Mouse (Mus musculus) kidney, postnatal 25 days (tissue): ENCODE results near the gene Dcxr.
A peak's percentile ranks its signal among the peaks of the same experiment; 100 is the strongest.
"Not testable (repeated sequence)": the region's sequence is repeated elsewhere in the genome, so short reads cannot be mapped to it uniquely, and the experiment has no call there.

Experiments used
- DNase-seq, 2 experiments: peaks; one replicate each; pipeline ENCODE4 v3.0.0; 2021; ENCODE audit warnings: mixed read lengths in 2 of 2

Dcxr gene

GRCm38 (mm10) chr11:120727169-120727527 lies at the start of gene Dcxr:
Gene Dcxr, minus strand, starts transcription at chr11:120727281.
- DNase-seq: peak; percentile 97 to 98

DNA sequence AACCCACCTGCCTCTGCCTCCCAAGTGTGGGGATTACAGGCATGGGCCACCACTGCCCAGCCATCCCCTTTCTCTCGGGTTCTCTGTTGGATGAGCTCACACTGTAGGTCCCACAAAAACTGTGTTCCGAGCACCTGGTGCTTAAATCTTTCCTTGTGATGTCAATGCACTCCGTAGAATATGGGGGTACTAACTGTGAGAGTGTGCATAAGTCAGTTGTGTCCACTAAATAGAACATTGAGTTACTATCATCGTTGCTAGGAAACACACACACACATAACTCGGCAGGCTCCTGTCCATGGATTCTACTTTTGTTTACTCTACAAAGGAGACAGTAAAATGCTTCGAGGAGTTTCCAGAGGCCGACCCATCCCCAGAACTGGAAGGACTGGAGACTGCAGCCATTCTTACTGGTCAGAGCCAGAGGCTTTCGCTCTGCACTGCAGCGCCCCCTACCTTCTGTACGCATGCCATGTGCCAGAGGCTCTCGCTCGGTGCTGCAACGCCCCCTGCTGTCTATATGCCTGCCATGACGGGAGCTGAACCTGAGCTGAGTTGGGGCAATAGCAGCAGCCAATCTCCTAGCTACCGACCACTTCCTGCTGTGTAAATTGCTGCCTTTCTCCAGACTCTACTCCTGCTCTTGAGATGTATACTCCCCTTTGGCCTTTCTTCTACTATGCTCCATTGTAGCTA lies 48.8 kb upstream of the Dcxr start:
- DNase-seq: peak; percentile 94 to 98

GRCm38 (mm10) chr11:120773463-120774190 lies 46.5 kb upstream of the Dcxr start:
- DNase-seq: peak in 1 of 2 experiments; percentile 3

DNA sequence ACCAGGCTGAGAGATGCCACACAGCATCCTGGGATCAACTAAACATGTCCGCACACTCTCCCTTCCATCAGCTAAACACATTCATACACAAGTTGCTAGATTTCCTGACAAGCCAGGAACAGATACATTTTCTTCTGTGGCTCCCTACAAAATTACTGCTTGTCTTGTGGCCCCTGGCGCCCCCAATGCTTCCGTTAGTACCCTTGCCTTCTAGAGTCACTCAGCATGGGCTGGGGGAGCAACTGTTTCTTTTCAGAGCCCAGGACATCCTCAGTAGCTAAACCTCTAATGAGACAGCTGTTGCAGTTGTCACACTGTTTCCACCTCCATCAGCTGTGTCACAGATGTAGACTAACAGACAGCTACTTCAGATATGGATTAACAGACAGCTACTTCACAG lies 45.7 kb upstream of the Dcxr start:
- peak in 1 of 2 experiments; percentile 22 for DNase-seq

DNA sequence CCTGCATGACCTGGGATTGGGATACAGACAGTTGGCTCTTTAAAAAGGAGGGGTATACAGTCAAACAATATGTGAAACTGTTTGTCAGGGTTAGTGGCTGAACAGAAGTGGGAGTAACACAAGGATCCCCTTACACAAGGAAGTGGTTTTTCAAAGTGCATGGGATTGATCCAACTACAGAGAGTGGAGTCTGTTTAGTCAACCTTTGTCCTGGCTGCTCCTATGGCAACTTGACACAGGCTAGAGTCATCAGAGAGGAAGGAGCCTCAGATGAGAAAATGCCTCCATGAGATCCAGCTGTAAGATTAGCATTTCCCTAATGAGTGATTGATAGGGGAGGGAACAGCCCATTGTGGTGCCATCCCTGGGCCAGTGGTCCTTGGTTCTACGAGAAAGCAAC lies 41.1 kb upstream of the Dcxr start:
- DNase-seq: no peak

DNA sequence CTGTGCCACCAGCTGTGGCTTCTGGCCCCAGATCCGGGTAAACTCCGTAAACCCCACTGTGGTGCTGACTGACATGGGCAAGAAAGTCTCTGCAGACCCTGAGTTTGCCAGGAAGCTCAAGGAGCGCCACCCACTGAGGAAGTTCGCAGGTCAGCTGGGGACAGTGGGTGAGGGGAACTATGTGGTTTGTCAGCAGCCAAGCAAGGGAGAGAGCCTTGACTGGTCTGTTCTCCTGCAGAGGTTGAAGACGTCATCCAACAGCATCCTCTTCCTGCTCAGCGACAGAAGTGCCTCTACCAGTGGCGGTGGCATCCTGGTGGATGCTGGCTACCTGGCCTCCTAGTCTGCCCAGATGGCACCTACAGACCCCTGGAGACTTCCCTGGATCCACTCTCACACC lies 39.9 kb upstream of the Dcxr start:
- peak in 1 of 2 experiments; percentile 9 for DNase-seq

- not testable (repeated sequence) for DNase-seq
Observed at GRCm38 (mm10) chr11:120763121-120763999, 36.3 kb upstream of the Dcxr start.

- DNase-seq: peak in 1 of 2 experiments; percentile 45
Observed at GRCm38 (mm10) chr11:120762672-120763041, 35.6 kb upstream of the Dcxr start, which contains the start of gene Hmga1b. Gene Hmga1b, plus strand, starts transcription at chr11:120762794.

DNA sequence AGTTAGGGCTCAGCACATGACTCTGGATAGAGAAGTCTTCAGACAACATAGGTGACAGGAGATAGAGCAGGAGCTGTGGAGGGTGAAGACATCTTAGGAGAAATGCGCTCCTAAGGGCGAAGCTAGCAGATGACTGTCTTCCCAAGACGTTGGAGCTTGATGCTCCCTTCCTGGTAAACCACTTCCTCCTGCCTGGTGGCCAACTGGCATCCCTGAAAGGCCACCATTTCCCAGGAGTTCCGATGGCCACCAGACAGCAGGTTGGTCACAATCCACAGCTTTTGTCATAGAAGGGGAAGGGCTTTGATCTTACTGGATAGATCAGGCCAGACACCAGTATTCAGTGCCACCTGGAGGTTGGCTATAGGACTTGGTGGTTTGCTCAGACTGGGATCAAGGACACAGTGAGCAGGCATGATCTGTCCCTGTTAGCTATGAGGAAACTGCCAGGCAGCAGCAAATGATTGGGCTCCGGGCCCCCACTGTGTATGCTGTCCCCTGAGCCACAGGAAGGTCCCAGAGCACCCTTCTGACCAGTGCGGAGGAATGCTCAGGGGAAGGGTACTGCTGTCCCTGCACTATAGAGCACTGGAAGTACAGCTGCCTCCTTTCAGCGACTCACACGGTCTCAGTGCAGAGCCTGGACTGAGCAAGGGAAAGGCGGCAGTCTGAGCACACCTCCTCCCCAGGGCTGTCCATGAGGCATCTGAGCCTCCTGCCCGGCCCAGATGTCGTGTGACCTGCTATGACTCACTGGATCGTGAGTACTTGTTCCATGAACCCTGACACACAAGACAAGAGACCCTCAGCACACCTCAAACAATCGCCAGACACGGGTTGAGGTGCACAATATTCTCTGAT lies 35.0 kb upstream of the Dcxr start:
- peak in 1 of 2 experiments; percentile 28 for DNase-seq

- peak in 1 of 2 experiments; percentile 39 for DNase-seq
Observed at GRCm38 (mm10) chr11:120760236-120760635, 33.2 kb upstream of the Dcxr start.

DNA sequence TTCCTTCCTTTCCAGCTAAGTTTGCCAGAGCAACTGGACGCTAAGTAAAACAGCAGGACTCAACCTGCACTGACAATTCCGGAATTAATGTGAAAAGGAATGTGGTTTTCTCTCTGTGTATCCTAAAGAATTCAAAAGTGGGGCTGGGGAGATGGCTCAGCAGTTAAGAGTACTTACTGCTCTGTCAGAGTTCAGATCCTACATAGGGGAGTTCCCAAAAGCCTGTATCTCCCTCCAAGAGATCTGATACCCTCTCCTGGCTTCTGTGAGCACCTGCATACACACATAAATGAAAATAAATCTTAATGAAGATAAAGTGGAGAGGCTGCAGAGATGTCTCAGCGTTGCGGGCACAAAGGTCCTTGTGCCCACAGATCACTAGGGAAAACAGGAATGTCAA lies 24.5 kb upstream of the Dcxr start:
- no peak for DNase-seq

- peak; percentile 61 to 66 for DNase-seq
Observed at GRCm38 (mm10) chr11:120749430-120749829, 22.3 kb upstream of the Dcxr start.

DNA sequence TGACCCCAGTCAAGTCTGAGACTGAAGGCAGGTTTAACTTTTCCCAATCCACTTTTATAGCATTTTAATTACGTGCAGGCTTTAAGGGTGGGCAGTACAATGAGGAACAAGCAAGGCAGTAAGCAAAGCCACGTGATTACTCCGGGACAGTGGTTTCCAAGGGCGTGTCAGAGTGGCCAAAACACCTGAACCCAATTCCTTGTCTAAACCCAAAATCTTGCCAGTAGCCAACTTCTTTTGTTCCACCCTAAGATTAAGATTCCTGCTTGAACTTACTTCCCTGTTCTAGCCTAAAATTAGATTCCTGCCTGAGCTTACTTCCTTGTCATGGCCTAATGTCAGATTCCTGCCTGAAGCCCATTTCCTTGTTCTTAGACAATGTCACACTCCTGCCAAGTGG lies 20.9 kb upstream of the Dcxr start:
- peak in 1 of 2 experiments; percentile 49 for DNase-seq

DNA sequence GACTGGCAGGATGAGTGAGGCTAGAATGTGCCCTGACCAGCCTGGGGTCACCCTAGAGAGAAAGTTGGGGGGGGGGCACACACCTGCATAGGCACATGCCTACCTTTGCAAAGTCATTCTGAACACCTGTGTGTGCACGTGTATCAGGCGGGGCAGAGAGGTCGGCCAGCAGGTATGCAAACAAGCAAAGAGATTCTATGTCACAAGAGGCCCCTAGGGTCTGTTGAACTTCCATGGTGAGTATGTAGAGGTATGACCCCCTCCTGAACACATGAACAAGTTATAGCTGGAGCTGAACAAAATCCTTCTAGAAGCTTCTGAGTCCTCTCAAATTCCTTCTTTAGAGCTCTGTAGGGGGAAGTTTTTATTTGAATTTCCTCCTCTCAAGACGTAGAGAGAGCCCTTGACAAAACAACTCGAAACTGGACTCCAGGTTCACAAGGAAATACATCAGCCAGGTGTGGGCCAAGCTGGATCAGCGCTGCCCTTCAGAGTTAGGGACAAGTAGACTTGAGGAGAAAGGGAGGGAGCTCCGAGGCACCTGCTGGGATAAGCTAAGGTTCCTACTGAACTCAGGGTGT lies 17.1 kb upstream of the Dcxr start:
- DNase-seq: no peak

DNA sequence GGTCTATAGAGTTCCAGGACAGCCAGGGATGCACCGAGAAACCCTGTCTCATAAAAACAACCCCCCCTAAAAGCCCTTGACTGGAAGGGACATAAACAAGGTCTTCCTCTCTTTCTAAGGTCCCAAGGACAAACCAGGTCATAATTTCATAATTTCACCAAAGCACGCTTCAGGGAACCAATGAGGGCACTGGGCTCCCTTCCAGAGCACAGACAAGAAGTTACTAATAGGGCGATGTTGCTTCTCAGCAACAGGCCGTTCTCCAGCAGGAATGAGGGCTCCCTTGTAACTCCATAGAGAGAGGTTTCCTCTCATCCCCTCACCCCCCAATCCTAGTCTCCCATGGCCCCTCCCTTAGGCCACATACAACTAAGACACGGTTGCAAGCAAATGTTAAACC lies 13.9 kb upstream of the Dcxr start:
- no peak for DNase-seq

GRCm38 (mm10) chr11:120736424-120736823 lies 9.3 kb upstream of the Dcxr start:
- DNase-seq: no peak

DNA sequence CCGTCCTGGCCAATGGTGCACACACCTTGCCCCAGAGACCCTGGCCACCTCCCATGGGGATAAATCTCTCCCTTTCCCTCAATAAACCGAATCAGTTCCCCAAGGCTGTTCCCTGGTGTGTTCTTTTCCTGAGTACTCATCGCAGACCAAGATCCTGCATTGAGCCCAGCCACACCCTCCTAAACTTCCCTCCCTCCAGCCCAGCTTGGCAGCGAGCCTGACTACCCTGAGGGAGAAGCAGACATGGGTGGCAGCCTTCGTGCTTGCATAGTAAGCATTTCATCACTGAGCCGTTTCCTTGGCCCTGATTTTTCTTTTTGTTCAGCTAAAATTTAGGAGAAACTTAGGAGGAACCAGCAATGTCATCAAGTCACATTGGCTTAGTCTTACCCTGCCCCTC lies 6.4 kb upstream of the Dcxr start:
- DNase-seq: peak; percentile 74 to 85

- DNase-seq: peak; percentile 49 to 53
Observed at GRCm38 (mm10) chr11:120731858-120732680, 5.0 kb upstream of the Dcxr start, which contains the start of gene Cbr2. Gene Cbr2, minus strand, starts transcription at chr11:120732114.

GRCm38 (mm10) chr11:120731395-120731794 lies 4.3 kb upstream of the Dcxr start:
- no peak for DNase-seq

GRCm38 (mm10) chr11:120730331-120730870 lies 3.3 kb upstream of the Dcxr start:
- no peak for DNase-seq
